Mouse (Mus musculus) cortical plate, adult 2 months (tissue): Measurements from ENCODE around the gene Frmpd1. TPM values are rescaled to one million over a fixed set of nuclear protein-coding genes. Genes with fewer than 3 reads are reported as not detected.

Experiments used
- H3K27ac ChIP-seq: fragments of 200-500 bp; 2 replicates; pipeline ENCODE4 v1.5.1; 2012; ENCODE audit warnings: low read length, control low read depth, inconsistent platforms; ENCODE audit not compliant: insufficient read depth
- H3K4me1 ChIP-seq: fragments of 200-500 bp; 2 replicates; pipeline ENCODE4 v1.6.1; 2011; ENCODE audit warnings: low read length; ENCODE audit not compliant: control insufficient read depth, insufficient read depth
- H3K4me3 ChIP-seq: fragments of 200-500 bp; 2 replicates; pipeline ENCODE4 v1.5.1; 2011; ENCODE audit warnings: mild to moderate bottlenecking, low read length, control low read depth; ENCODE audit not compliant: insufficient read depth
- CTCF ChIP-seq: fragments of 200-500 bp; IDR thresholded peaks from 2 replicates; pipeline ENCODE4 v1.5.1; 2011; ENCODE audit warnings: mild to moderate bottlenecking, control low read depth, low read length; ENCODE audit not compliant: insufficient read depth; ENCODE audit errors: extremely low read depth
- POLR2A ChIP-seq: fragments of 200-500 bp; IDR thresholded peaks from 2 replicates; pipeline ENCODE4 v1.6.1; 2011; ENCODE audit warnings: mild to moderate bottlenecking, low read length, control low read depth; ENCODE audit not compliant: insufficient read depth; ENCODE audit errors: extremely low read depth
- polyA plus RNA-seq: library from polyadenylated mRNA; depleted of rRNA; stranded (reverse); fragments of >200 nt; gene quantifications from 2 replicates; pipeline ENCODE4 v1.2.3, GENCODE M21; 2012

Frmpd1 gene
- polyA plus RNA-seq, 1 experiment, result 6.7 TPM

DNA sequence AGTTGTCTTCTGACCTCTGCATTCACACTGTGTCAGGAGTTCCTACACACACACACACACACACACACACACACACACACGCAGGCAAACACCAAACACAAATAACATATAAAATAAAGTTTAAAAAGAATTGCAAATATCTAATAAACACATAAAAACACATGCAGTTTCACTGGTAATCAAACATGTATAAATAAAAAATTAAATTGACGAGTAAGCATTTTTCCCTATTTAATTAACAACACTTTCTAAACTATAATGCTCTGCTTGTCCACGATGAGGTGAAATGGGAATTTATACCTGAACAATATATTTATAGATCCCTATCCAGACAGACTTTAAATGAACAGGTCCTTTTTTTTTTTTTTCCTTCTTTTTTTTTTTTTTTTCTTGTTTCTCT lies 18.7 kb upstream of the Frmpd1 start:
- Histone ChIP-seq H3K27ac (no peak overlapping the region), H3K4me3 (no peak overlapping the region), H3K4me1 (no peaks in the 10 kb centered on the region)
- no peak for TF ChIP-seq POLR2A
- no peak for TF ChIP-seq CTCF

DNA sequence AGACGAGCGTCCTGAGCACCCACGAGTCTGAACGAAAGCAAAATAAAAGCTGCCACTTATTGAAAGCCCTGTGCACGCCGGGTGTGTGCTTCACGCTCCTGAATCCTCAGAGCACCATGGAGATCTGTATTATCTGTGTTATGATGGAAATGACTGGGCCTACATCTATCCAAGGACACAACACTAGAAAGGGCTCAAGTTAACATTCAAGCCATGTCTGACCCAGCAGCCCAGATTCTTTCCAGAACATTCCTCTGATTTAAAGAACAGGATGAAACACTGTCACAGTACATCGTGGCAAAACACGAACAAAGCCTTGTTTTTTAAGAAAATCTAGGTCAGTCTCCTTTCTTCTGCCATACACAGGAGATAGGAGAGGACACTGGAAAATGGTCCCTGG lies 13.3 kb upstream of the Frmpd1 start:
- H3K4me3 ChIP-seq, result no peak overlapping the region
- H3K27ac ChIP-seq, result no peak overlapping the region
- TF ChIP-seq POLR2A, result no peak
- TF ChIP-seq CTCF, result no peak
- H3K4me1 ChIP-seq, result no peaks in the 10 kb centered on the region

DNA sequence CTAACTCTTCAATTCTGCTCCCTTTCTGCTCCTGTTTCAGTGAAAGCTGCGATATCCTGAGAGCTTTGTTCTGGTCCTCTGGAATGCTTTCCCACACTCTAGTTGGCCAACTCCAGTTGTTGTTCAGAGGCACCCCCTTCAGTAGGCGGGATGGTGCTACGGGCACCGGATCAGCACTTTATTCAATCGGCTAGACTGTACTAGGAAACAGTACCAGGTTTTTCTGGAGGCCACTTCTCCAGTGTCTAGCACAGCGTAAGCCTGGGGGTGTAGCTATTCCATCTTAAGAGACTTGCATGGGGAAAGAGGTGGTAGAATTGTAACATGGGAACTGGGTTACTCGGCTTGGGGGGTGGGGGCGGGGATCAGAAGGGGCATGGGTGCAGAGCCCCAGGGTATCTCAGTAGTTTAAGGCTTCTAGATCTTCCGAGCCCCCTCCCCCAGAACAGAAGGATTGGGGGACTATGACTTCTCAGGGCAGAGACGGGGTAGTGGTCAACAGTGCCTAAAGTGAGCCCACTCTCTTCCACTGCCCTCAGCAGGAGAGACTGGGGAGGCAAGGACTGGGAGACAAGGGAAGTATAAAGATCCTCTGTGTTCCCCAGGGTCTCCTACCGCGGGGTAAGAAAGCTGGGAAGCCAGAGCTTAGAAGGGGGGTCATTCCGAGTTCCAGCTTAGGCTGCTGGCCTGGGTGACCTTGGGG lies 706 bp upstream of the Frmpd1 start:
- H3K4me3 ChIP-seq, result peak overlapping the region; percentile 54
- peak overlapping the region; percentile 14; the same call in 1 of the 2 replicates for H3K27ac ChIP-seq
- no peaks in the 10 kb centered on the region for H3K4me1 ChIP-seq
- no peak for TF ChIP-seq POLR2A
- TF ChIP-seq CTCF, result no peak

DNA sequence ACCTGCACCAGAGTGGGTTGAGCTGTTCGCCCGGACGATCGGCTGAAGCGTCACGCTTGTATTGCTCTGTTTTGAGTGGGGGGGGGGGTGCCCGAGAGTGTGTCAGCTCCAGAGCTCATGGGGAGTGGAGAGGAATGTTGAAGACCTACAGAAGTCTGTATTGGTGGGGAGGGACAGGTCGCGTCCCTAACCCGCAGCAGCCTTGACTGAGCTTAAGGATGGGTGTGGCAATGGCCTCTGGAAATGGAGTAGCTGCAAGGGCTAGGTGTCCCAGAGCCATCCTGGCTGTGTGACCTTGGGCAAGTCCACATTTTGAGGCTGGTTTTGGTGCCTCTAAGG lies 625 bp downstream of the Frmpd1 start:
- H3K4me1 ChIP-seq, result no peaks in the 10 kb centered on the region
- no peak overlapping the region for H3K27ac ChIP-seq
- TF ChIP-seq POLR2A (no peak), CTCF (no peak)
- peak overlapping the region; percentile 54 for H3K4me3 ChIP-seq

DNA sequence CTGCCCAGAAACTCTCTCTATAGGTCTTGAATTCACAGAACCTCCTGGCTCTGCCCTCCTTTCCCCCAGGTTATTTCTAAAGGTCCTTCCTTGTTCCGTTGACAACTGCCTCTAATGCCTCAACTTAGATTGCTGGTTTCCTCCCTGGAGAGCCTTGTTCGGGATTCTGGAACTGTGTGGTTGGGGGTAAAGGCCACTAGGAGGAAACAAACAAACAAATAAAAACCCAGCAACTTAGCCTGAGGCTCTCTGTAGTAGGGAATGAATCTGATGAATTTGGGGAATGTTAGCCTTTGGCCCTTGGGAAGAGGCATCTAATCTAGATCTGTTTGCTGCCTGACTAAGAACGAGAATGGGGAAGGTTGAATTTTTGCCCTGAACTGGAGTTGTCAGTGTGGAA lies 13.6 kb downstream of the Frmpd1 start:
- no peak for TF ChIP-seq POLR2A
- TF ChIP-seq CTCF, result no peak
- Histone ChIP-seq H3K4me1 (no peaks in the 10 kb centered on the region), H3K4me3 (no peak overlapping the region), H3K27ac (no peak overlapping the region)

DNA sequence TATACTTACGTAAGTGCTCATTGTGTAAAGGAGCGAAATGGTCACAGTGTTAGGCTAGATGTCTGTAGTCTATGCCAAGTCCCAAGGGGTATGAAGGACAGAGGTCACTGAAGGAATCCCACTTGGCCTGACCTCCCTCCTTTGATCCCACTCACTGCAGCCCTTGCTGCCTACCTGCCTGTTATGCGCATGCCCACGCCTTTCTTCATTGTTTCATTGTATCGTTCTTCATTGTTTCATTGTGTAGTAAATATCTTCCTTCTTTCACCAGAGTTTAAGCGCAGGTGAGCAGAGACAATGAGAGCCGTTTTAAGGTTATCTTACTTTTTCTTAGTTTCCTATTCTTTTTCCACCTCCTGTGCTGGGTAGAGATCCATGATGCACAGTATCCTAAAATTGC lies 18.6 kb downstream of the Frmpd1 start:
- Histone ChIP-seq H3K4me1 (no peaks in the 10 kb centered on the region), H3K27ac (no peak overlapping the region), H3K4me3 (no peak overlapping the region)
- no peak for TF ChIP-seq POLR2A
- TF ChIP-seq CTCF, result no peak

DNA sequence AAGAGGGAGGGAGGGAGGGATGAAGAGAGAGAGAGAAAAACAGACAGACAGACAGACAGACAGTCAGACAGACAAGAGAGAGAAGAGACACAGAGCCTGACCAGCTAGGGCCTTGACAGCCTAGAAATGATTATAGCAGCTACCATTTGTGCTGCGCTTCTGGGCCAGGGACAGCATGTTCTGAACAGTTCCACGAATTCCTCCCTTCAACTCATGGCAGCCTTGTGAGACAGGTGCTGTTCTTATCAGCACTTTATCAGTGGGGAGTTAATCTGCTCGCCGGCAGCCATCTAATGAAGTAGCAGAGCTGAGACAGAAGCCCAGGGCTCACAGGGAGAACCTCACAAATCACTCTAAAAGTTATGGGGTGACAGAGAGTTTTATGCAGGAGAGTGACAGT lies 22.8 kb downstream of the Frmpd1 start:
- H3K4me1 ChIP-seq, result no peaks in the 10 kb centered on the region
- H3K27ac ChIP-seq, result no peak overlapping the region
- no peak overlapping the region for H3K4me3 ChIP-seq
- TF ChIP-seq POLR2A (no peak), CTCF (no peak)

DNA sequence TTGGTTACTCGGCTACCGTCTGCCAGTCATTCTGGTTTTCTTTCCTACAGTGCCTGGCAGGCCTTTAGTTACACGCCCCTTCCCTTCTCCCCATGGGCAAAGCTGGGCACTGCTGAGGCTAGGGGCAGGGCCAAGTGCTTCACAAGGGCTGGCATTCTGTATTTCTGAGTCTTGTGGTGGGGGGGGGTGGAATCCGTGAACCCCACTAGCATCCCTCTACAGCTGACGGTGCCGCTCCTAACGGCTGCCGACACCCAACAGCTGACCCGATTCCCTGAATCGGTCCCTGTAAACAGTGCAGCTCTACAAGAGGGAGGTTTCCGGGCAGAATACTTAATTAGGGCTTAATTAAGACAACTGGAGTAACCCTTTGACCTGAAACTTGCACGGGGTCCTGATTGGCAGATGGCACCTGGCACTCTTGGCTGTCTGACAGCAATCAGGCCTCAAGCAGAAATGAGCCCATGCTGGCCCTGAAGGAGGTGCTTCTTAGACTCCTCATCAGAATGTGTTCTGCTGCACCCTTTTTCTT lies 24.2 kb downstream of the Frmpd1 start:
- H3K4me1 ChIP-seq, result no peaks in the 10 kb centered on the region
- TF ChIP-seq POLR2A (no peak), CTCF (no peak)
- H3K27ac ChIP-seq, result no peak overlapping the region
- H3K4me3 ChIP-seq, result no peak overlapping the region

DNA sequence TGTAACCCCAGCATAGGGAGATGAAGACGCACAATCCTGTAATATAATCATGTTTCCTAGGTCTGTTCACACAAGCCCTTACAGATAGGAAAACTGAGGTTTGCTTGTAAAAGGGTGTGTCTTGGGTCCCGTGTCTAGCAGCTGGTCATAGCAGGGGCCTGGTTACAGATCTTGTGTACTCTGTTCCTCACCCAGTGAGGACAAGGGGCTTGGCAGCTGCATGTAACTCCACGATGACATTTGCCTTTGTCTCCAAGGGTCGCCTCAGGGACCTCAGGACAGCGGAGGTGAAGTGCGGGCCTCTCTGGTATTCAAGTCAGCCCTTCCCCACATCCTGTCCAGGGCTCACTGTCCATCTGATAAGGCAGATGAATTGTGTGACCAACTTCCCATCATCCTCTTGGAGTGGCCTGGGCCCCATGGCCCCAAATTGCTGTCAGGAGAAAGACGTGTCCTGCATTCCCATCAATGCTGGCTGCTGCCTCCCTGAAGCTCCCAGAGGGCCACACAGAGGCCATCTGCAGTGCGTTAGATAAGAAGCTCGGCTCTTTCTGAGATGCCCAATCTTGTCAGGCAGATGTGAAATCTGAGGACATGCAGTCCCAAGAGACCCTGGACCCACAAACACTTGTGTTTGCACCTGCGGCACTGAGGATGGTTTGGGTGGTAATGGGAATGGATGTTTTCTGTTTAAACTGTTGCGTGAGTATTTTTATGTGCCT lies 27.8 kb downstream of the Frmpd1 start:
- no peak overlapping the region for H3K27ac ChIP-seq
- H3K4me3 ChIP-seq, result no peak overlapping the region
- no peaks in the 10 kb centered on the region for H3K4me1 ChIP-seq
- TF ChIP-seq POLR2A (no peak), CTCF (no peak)

DNA sequence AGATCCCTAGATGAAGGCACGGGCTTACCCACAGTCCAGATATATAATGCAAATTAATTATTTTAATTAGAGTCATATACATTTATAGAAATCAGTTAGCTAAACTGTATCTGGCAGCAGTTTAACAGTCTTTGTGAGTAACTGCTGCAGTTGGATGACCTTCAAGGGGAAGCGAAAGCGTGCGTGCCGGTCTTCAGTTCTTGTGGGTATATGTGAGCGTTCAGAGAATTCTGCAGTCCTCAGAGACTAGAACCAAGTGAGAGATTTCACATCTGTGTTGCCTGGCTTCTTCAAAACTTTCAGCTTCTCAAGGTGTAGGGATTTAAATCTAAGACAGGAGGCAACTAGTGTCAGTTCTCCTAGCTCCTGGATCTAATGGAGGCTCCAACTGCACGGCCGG lies 35.3 kb downstream of the Frmpd1 start:
- no peak overlapping the region for H3K4me3 ChIP-seq
- no peak overlapping the region for H3K27ac ChIP-seq
- no peaks in the 10 kb centered on the region for H3K4me1 ChIP-seq
- TF ChIP-seq POLR2A (no peak), CTCF (no peak)
